Mouse (Mus musculus): ENCODE results near the gene Hyal1.
"Not testable (repeated sequence)": the region's sequence is repeated elsewhere in the genome, so short reads cannot be mapped to it uniquely, and the experiment has no call there.

The Hyal1 gene

GRCm38 (mm10) chr9:107551117-107551889 is 25.4 kb upstream of the Hyal1 start, which contains the start of gene Rassf1:
Rassf1 (plus strand) TSS chr9:107551555.
- DNase-seq = peak; percentile 58 to 62

GRCm38 (mm10) chr9:107551890-107552355 is 24.8 kb upstream of the Hyal1 start:
- no peak for DNase-seq

- DNase-seq = no peak
Observed at GRCm38 (mm10) chr9:107552690-107553393, 23.9 kb upstream of the Hyal1 start.

- peak; percentile 54 for DNase-seq
Observed at GRCm38 (mm10) chr9:107553541-107554318, 23.0 kb upstream of the Hyal1 start.

- peak; percentile 93 for DNase-seq
Observed at GRCm38 (mm10) chr9:107554319-107554825, 22.4 kb upstream of the Hyal1 start.

GRCm38 (mm10) chr9:107555031-107555457 is 21.7 kb upstream of the Hyal1 start:
- DNase-seq = no peak

GRCm38 (mm10) chr9:107555701-107556100 is 21.0 kb upstream of the Hyal1 start:
- DNase-seq = no peak

GRCm38 (mm10) chr9:107556346-107556745 is 20.4 kb upstream of the Hyal1 start:
- DNase-seq = no peak

GRCm38 (mm10) chr9:107563029-107563581 is 13.6 kb upstream of the Hyal1 start, which contains the start of gene Tusc2:
Tusc2 (plus strand) TSS chr9:107563255.
- DNase-seq = peak; percentile 85 to 87

- DNase-seq = not testable (repeated sequence)
Observed at GRCm38 (mm10) chr9:107565556-107565955, 11.2 kb upstream of the Hyal1 start.

- DNase-seq = peak; percentile 63 to 85
Observed at GRCm38 (mm10) chr9:107566041-107566709, 10.6 kb upstream of the Hyal1 start.

- no peak for DNase-seq
Observed at GRCm38 (mm10) chr9:107566855-107567254, 9.9 kb upstream of the Hyal1 start.

- no peak for DNase-seq
Observed at GRCm38 (mm10) chr9:107567702-107568319, 8.9 kb upstream of the Hyal1 start, which contains the start of gene Hyal2. Hyal2 (plus strand) TSS chr9:107567945.

GRCm38 (mm10) chr9:107568331-107569261 is 8.1 kb upstream of the Hyal1 start:
- DNase-seq = peak; percentile 71 to 80

GRCm38 (mm10) chr9:107569270-107569669 is 7.5 kb upstream of the Hyal1 start:
- no peak for DNase-seq

- DNase-seq = no peak
Observed at GRCm38 (mm10) chr9:107570016-107570415, 6.7 kb upstream of the Hyal1 start.

GRCm38 (mm10) chr9:107570845-107571244 is 5.9 kb upstream of the Hyal1 start:
- DNase-seq = no peak

- no peak for DNase-seq
Observed at GRCm38 (mm10) chr9:107571534-107572326, 5.0 kb upstream of the Hyal1 start.

GRCm38 (mm10) chr9:107572327-107572662 is 4.4 kb upstream of the Hyal1 start:
- DNase-seq = no peak
